Mouse (Mus musculus) ES-Bruce4 (cell line): ENCODE measurements around the gene Stxbp3. TPM values are rescaled to one million over a fixed set of nuclear protein-coding genes. Genes with fewer than 3 reads are reported as not detected.

Source experiments
- H3K27ac ChIP-seq: 2 replicates; pipeline ENCODE4 v1.5.1; 2012; ENCODE audit warnings: low read length, inconsistent platforms; ENCODE audit not compliant: insufficient read depth
- H3K27me3 ChIP-seq: 2 replicates; pipeline ENCODE4 v1.6.1; 2012; ENCODE audit warnings: mild to moderate bottlenecking, low read length, inconsistent platforms; ENCODE audit not compliant: control insufficient read depth, poor library complexity, insufficient read depth, severe bottlenecking
- H3K36me3 ChIP-seq: 2 replicates; pipeline ENCODE4 v1.6.1; 2012; ENCODE audit warnings: inconsistent platforms, mild to moderate bottlenecking, low read length, moderate library complexity; ENCODE audit not compliant: control insufficient read depth, poor library complexity, insufficient read depth, severe bottlenecking
- H3K4me1 ChIP-seq: one replicate; pipeline ENCODE4 v1.8.1; 2011; ENCODE audit warnings: low read length; ENCODE audit not compliant: control insufficient read depth, insufficient read depth
- H3K4me3 ChIP-seq: 2 replicates; pipeline ENCODE4 v1.5.1; 2011; ENCODE audit warnings: low read depth, mild to moderate bottlenecking, low read length
- H3K9ac ChIP-seq: 2 replicates; pipeline ENCODE4 v1.6.1; 2012; ENCODE audit warnings: low read depth, mild to moderate bottlenecking, inconsistent platforms; ENCODE audit not compliant: poor library complexity, severe bottlenecking
- H3K9me3 ChIP-seq: replicated peaks from 2 replicates; pipeline ENCODE4 v1.6.1; 2012; ENCODE audit warnings: mild to moderate bottlenecking, low read length, inconsistent platforms; ENCODE audit not compliant: control insufficient read depth, poor library complexity, insufficient read depth, severe bottlenecking
- CTCF ChIP-seq: IDR thresholded peaks from one replicate; pipeline ENCODE4 v1.8.1; 2011; ENCODE audit warnings: low read depth, low read length
- EP300 ChIP-seq: IDR thresholded peaks from 2 replicates; pipeline ENCODE4 v1.6.1; 2011; ENCODE audit warnings: low read depth, low read length; ENCODE audit not compliant: insufficient read depth
- POLR2A ChIP-seq: IDR thresholded peaks from one replicate; pipeline ENCODE4 v1.8.1; 2011; ENCODE audit warnings: low read length; ENCODE audit not compliant: insufficient read depth
- polyA plus RNA-seq: library from polyadenylated mRNA; stranded (reverse); fragments of >200 nt; gene quantifications from 2 replicates; pipeline ENCODE4 v1.2.4, GENCODE M21; 2011; ENCODE audit warnings: low read depth; ENCODE audit not compliant: missing spikeins, insufficient read depth, insufficient read length

Gene Stxbp3
- polyA plus RNA-seq, 1 experiment = 25.9 TPM

GRCm38 (mm10) chr3:108789299-108789698, 51.0 kb downstream of the Stxbp3 start:
- no peak overlapping the region for H3K27ac ChIP-seq
- H3K4me1 ChIP-seq = no peaks in the 10 kb centered on the region
- H3K36me3 ChIP-seq = no peaks in the 10 kb centered on the region
- no peak overlapping the region for H3K9ac ChIP-seq
- no peak overlapping the region for H3K4me3 ChIP-seq
- peaks cover 2% of the 10 kb centered on the region; the same call in 1 of the 2 replicates for H3K9me3 ChIP-seq
- no peak for TF ChIP-seq POLR2A
- no peak for TF ChIP-seq EP300
- TF ChIP-seq CTCF = no peak
- H3K27me3 ChIP-seq = no peaks in the 10 kb centered on the region

DNA sequence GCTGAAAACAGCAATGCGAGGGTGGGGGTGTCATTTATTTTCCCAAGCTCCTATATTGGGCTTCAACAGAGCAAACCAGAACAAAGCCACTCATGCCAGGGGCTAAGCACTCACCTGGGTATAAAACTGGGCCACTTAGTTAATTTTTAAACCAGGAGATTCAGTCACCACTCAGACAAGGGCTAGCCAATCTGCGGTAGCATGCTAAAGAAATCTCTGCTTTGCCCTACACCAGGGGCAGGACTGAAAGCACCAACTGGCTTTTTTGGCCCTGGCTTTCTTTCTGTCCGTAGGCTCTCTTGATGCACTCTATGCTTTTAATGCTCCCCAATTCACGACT, 51.9 kb downstream of the Stxbp3 start:
- no peak for TF ChIP-seq CTCF
- TF ChIP-seq EP300 = no peak
- TF ChIP-seq POLR2A = no peak
- no peak overlapping the region for H3K4me3 ChIP-seq
- H3K4me1 ChIP-seq = no peaks in the 10 kb centered on the region
- no peak overlapping the region for H3K9ac ChIP-seq
- no peaks in the 10 kb centered on the region for H3K36me3 ChIP-seq
- peaks cover 2% of the 10 kb centered on the region; the same call in 1 of the 2 replicates for H3K9me3 ChIP-seq
- H3K27me3 ChIP-seq = no peaks in the 10 kb centered on the region
- no peak overlapping the region for H3K27ac ChIP-seq

DNA sequence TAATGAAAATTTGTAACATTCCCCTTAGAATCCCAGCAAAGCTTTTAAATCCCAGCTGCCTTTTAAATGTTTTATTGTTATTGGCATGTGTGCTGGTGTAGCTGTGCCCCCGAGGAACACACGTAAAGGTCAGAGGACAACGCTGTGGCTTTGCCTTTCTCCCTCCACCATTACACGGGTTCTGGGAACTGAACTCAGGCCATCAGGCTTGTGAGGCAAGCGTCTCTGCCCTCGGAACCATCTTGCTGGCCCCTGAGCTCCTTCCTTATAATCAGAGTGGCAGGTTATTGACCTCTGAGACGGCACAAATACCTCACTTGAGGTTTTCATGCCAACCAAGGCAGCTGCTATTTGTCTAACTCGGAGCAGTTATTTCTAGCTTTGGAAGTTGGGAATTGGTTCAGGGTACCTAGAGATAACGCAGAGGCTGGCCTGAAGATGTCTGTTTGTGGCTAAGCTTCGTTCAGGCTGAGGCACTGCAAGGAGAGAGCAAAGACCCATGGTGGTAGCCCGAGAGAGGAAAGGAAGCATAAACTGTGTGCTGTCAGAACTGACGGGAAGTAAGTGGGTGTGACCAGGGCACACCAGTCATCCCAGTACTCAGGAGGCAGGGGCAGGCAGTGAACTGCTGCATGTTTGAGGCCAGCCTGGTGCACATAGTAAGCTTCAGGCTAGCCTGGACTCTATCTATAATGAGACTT, 52.4 kb downstream of the Stxbp3 start:
- no peaks in the 10 kb centered on the region for H3K36me3 ChIP-seq
- no peak for TF ChIP-seq CTCF
- no peak for TF ChIP-seq POLR2A
- no peak for TF ChIP-seq EP300
- no peaks in the 10 kb centered on the region for H3K4me1 ChIP-seq
- no peak overlapping the region for H3K27ac ChIP-seq
- H3K9ac ChIP-seq = no peak overlapping the region
- peaks cover 2% of the 10 kb centered on the region; the same call in 1 of the 2 replicates for H3K9me3 ChIP-seq
- no peak overlapping the region for H3K4me3 ChIP-seq
- H3K27me3 ChIP-seq = no peaks in the 10 kb centered on the region

DNA sequence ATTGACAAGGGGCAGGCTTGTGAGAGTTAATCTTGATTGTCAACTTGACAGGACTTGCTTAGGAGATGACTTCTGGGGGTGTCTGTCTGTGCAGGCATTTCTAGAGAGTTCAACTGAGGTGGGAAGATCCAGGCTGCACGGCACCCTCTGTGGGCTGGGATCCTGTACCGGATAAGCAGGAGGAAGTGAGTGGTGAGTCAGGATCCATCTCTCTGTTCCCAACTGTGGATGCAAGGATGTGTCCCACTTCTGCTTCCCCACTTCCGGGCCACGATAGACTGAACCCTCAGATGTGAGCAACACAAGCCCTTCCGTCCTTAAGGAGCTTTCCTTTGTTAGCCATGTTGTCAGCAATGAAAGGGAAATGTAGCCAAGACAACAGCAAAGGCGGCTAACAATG, 53.8 kb downstream of the Stxbp3 start:
- Histone ChIP-seq H3K9me3 (peaks cover 2% of the 10 kb centered on the region; the same call in 1 of the 2 replicates), H3K4me1 (no peaks in the 10 kb centered on the region), H3K36me3 (no peaks in the 10 kb centered on the region), H3K27me3 (no peaks in the 10 kb centered on the region), H3K9ac (no peak overlapping the region), H3K27ac (no peak overlapping the region), H3K4me3 (no peak overlapping the region)
- TF ChIP-seq POLR2A (no peak), EP300 (no peak), CTCF (no peak)

DNA sequence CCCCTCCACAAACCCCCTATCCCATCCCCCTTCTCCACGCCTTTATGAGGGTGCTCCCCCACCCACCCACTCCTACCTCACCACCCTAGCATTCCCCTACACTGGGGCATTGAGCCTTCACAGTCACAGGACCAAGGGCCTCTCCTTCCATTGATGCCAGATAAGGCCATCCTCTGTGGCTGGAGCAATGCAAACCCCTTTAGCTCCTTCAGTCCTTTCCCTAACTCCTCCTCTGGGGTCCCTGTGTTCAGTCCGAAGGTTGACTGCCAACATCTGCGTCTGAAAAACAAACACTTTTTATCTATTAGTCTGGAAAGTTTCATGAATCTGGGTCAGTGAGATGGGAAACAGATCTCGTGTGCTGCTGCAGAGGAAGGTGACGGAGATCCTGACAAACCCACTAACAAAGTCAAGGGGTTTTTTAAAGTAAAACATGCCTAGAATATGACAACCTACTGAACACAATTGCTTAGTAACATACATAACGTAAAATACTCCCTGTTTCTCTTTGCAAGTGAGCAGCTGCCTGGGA, 57.9 kb downstream of the Stxbp3 start:
- TF ChIP-seq CTCF (no peak), POLR2A (no peak), EP300 (no peak)
- Histone ChIP-seq H3K4me3 (no peak overlapping the region), H3K4me1 (no peaks in the 10 kb centered on the region), H3K9me3 (peaks cover 2% of the 10 kb centered on the region; the same call in 1 of the 2 replicates), H3K36me3 (no peaks in the 10 kb centered on the region), H3K9ac (no peak overlapping the region), H3K27ac (no peak overlapping the region), H3K27me3 (no peaks in the 10 kb centered on the region)

DNA sequence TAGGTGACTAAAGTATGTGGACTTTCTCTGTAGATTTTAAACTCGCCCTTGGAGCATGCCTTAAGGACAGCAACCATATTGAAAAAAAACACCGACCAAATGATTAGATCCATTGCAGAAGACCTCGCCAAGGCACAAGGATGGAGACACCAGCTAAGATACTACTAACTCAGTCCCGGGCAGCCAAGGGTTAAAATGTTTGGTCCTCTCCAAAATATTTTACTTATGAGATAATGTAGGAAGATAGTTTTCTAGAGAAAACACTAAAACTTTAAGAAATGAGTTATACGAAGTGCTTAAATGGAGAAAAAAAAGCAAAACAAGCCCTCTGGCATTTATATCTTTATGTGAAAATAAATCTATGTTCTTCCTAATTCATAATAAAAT, 58.4 kb downstream of the Stxbp3 start:
- H3K27me3 ChIP-seq = no peaks in the 10 kb centered on the region
- no peak for TF ChIP-seq CTCF
- no peaks in the 10 kb centered on the region for H3K4me1 ChIP-seq
- no peaks in the 10 kb centered on the region for H3K36me3 ChIP-seq
- peaks cover 2% of the 10 kb centered on the region; the same call in 1 of the 2 replicates for H3K9me3 ChIP-seq
- H3K9ac ChIP-seq = no peak overlapping the region
- no peak overlapping the region for H3K27ac ChIP-seq
- H3K4me3 ChIP-seq = no peak overlapping the region
